Mouse (Mus musculus): Measurements from ENCODE around the gene Phactr1. TPM values are rescaled to one million over a fixed set of nuclear protein-coding genes. Genes with fewer than 3 reads are reported as not detected.
A peak's percentile ranks its signal among the peaks of the same experiment; 100 is the strongest.

Phactr1 gene
- polyA plus RNA-seq, 1 experiment from 2014 or later, result 6.8 TPM

GRCm38 (mm10) chr13:43104496-43104895 is 424.1 kb downstream of the Phactr1 start:
- no peak overlapping the region for H3K4me2 ChIP-seq (replicated peaks; ENCODE audit: low read depth)
- 0 out of 2 replicates have a peak, but pooled peaks have one; percentile 17 for TF ChIP-seq CTCF (IDR thresholded peaks at IDR 0.05; ENCODE audit: low read depth)
- no peak overlapping the region for H3K27ac ChIP-seq (ENCODE audit: low read depth, low read length)
- no peak for ATAC-seq
- WGBS, result 97% methylated on average over 9 of the region's 9 CpGs
- H3K4me3 ChIP-seq (ENCODE audit: low read depth, low read length), result no peak overlapping the region
- H3K36me3 ChIP-seq (ENCODE audit: control insufficient read depth, insufficient read depth), result no peaks in the 10 kb centered on the region
- H3K4me1 ChIP-seq (replicated peaks; ENCODE audit: control insufficient read depth, insufficient read depth, low read length), result no peaks in the 10 kb centered on the region
- H3K27me3 ChIP-seq (replicated peaks; ENCODE audit: control insufficient read depth, insufficient read depth, low read length), result no peaks in the 10 kb centered on the region
- H3K9ac ChIP-seq (ENCODE audit: low read depth, low read length), result no peak overlapping the region
- no peaks in the 10 kb centered on the region for H3K9me3 ChIP-seq (ENCODE audit: control insufficient read depth)

DNA sequence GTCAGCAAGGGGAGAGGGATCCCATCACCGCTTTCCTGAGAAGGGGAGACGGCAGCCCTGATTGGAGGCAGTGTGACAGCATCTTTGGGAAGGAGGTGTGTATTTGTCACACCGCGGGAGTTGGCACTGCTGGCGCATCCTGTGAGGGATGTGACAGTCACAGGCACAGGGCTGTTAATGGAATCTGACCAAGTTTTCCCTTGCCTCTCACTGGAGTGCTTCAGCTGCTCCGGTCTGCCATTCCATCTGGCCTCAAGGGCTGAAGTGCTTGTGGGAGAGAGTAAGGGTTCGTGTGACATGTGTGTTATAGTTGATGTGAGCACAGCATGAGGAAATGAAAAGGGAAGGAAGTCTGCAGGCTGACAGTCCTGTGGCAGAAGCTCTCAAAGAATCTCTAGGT is 431.9 kb downstream of the Phactr1 start:
- WGBS, result 67% methylated on average over 7 of the region's 7 CpGs
- no peaks in the 10 kb centered on the region for H3K27me3 ChIP-seq (replicated peaks; ENCODE audit: control insufficient read depth, insufficient read depth, low read length)
- no peaks in the 10 kb centered on the region for H3K4me1 ChIP-seq (replicated peaks; ENCODE audit: control insufficient read depth, insufficient read depth, low read length)
- no peaks in the 10 kb centered on the region for H3K36me3 ChIP-seq (ENCODE audit: control insufficient read depth, insufficient read depth)
- no peak overlapping the region for H3K9ac ChIP-seq (ENCODE audit: low read depth, low read length)
- no peak for TF ChIP-seq CTCF (IDR thresholded peaks at IDR 0.05; ENCODE audit: low read depth)
- no peak overlapping the region for H3K4me3 ChIP-seq (ENCODE audit: low read depth, low read length)
- ATAC-seq, result no peak
- H3K9me3 ChIP-seq (ENCODE audit: control insufficient read depth), result no peaks in the 10 kb centered on the region
- no peak overlapping the region for H3K27ac ChIP-seq (ENCODE audit: low read depth, low read length)
- no peak overlapping the region for H3K4me2 ChIP-seq (replicated peaks; ENCODE audit: low read depth)

GRCm38 (mm10) chr13:43112707-43113106 is 432.3 kb downstream of the Phactr1 start:
- no peak for ATAC-seq
- no peak overlapping the region for H3K27ac ChIP-seq (ENCODE audit: low read depth, low read length)
- no peak overlapping the region for H3K4me3 ChIP-seq (ENCODE audit: low read depth, low read length)
- H3K4me2 ChIP-seq (replicated peaks; ENCODE audit: low read depth), result no peak overlapping the region
- H3K4me1 ChIP-seq (replicated peaks; ENCODE audit: control insufficient read depth, insufficient read depth, low read length), result no peaks in the 10 kb centered on the region
- 89% methylated on average over 3 of the region's 3 CpGs for WGBS
- H3K27me3 ChIP-seq (replicated peaks; ENCODE audit: control insufficient read depth, insufficient read depth, low read length), result no peaks in the 10 kb centered on the region
- no peaks in the 10 kb centered on the region for H3K36me3 ChIP-seq (ENCODE audit: control insufficient read depth, insufficient read depth)
- no peak overlapping the region for H3K9ac ChIP-seq (ENCODE audit: low read depth, low read length)
- H3K9me3 ChIP-seq (ENCODE audit: control insufficient read depth), result no peaks in the 10 kb centered on the region
- TF ChIP-seq CTCF (IDR thresholded peaks at IDR 0.05; ENCODE audit: low read depth), result no peak

DNA sequence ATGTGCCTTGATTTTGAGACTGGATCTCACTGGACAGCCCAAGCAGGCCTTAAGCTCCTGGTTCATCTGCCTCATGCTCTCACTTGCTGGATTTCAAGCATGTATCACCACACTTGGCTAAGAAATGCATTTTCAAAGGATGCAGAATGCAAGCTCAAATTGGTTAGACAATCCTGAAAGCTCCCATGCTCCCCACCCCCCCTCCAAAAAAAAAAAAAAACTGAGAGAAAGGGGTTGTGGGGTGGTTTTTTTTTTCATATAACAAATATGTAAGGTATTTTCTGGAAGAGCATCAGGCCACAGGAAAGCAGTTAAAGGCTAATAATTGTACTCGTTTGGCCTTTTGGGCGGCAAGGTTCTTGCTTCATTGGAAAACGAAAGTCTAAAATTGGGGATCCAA is 432.7 kb downstream of the Phactr1 start:
- no peak for TF ChIP-seq CTCF (IDR thresholded peaks at IDR 0.05; ENCODE audit: low read depth)
- no peak for ATAC-seq
- Histone ChIP-seq H3K9ac (ENCODE audit: low read depth, low read length) (no peak overlapping the region), H3K4me2 (replicated peaks; ENCODE audit: low read depth) (no peak overlapping the region), H3K4me1 (replicated peaks; ENCODE audit: control insufficient read depth, insufficient read depth, low read length) (no peaks in the 10 kb centered on the region), H3K9me3 (ENCODE audit: control insufficient read depth) (no peaks in the 10 kb centered on the region), H3K4me3 (ENCODE audit: low read depth, low read length) (no peak overlapping the region), H3K27ac (ENCODE audit: low read depth, low read length) (no peak overlapping the region), H3K27me3 (replicated peaks; ENCODE audit: control insufficient read depth, insufficient read depth, low read length) (no peaks in the 10 kb centered on the region), H3K36me3 (ENCODE audit: control insufficient read depth, insufficient read depth) (no peaks in the 10 kb centered on the region)
- 95% methylated on average over 3 of the region's 3 CpGs for WGBS

DNA sequence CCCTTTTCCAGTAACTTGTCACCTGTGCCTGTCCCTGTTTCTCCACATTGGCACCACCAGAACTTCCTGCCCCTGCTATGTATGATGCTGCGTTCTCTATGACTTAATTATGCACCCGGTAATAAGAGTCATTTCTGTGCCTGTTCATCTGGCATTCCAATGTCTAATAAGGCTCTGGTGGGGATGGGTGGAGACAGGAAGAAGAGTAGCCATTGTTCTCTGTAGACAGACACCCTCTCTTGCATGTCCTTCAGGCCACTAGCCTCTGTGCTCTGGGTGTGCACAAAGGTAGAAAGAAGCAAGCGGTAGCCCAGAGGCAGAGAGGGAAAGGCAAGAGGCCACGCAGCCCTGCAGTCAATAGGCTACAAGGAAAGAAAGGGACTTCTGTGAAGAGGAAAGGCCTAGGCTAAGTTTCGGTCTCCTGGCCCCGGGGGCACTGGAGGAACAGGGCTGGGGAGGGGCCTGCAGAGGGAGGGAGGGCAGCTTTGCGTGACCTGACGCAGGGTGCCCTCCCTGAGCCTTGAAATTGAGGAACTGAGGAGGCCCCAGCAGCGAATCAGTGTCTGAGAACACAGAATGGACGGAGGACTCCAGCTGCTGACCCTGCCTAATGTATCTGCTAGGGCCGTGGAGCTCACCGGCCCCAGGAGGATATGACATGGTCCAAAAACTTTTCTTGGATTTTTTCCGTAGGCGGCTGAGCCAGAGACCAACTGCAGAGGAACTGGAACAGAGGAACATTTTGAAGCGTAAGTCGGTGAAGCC is 442.1 kb downstream of the Phactr1 start:
- Histone ChIP-seq H3K4me1 (replicated peaks; ENCODE audit: control insufficient read depth, insufficient read depth, low read length) (no peaks in the 10 kb centered on the region), H3K4me2 (replicated peaks; ENCODE audit: low read depth) (no peak overlapping the region), H3K9ac (ENCODE audit: low read depth, low read length) (no peak overlapping the region), H3K27me3 (replicated peaks; ENCODE audit: control insufficient read depth, insufficient read depth, low read length) (no peaks in the 10 kb centered on the region), H3K9me3 (ENCODE audit: control insufficient read depth) (no peaks in the 10 kb centered on the region), H3K36me3 (ENCODE audit: control insufficient read depth, insufficient read depth) (no peaks in the 10 kb centered on the region), H3K4me3 (ENCODE audit: low read depth, low read length) (no peak overlapping the region), H3K27ac (ENCODE audit: low read depth, low read length) (no peak overlapping the region)
- TF ChIP-seq CTCF (IDR thresholded peaks at IDR 0.05; ENCODE audit: low read depth), result no peak
- 73% methylated on average over 16 of the region's 16 CpGs for WGBS
- ATAC-seq, result no peak

DNA sequence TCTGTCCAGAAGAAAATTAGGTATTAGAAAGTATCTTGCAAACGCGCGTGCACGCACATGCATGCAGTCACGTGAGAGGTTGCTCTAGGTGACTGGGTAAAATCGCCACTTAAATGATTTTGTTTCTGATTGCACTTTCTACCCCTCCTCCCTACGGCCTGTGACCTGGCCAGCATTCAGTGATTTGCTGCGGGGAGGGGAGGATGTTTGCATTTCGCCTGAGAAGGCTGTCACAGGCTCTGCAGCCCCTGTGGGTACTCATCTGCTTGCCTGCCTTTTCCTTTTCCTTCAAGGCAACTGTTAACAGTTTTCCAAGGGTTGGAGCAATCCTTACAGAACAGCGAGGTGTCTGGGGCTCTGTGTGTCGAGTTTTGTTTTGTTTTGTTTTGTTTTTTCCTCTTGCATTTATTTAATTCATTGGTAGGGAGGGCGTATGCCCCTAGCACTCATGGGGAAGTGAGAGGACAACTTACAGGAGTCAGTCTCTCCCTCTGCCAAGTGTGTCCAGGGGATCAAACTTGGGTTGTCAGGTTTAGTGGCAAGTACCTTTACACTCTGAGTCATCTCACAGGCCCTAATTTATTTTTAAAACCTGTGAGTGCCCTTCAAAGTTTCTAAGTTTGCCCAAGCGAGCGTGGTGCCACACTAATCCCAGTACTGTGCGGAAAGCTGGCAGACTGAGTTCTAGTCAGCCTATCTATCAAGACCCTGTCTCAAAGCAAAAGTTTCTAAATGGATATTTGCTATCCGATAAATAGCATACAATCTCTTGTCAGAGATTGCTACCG is 443.7 kb downstream of the Phactr1 start:
- H3K4me1 ChIP-seq (replicated peaks; ENCODE audit: control insufficient read depth, insufficient read depth, low read length), result no peaks in the 10 kb centered on the region
- no peak overlapping the region for H3K4me3 ChIP-seq (ENCODE audit: low read depth, low read length)
- ATAC-seq, result no peak
- TF ChIP-seq CTCF (IDR thresholded peaks at IDR 0.05; ENCODE audit: low read depth), result no peak
- H3K9ac ChIP-seq (ENCODE audit: low read depth, low read length), result no peak overlapping the region
- H3K27ac ChIP-seq (ENCODE audit: low read depth, low read length), result no peak overlapping the region
- peak overlapping the region; percentile 24; the same call in 1 of the 2 replicates for H3K4me2 ChIP-seq (replicated peaks; ENCODE audit: low read depth)
- no peaks in the 10 kb centered on the region for H3K36me3 ChIP-seq (ENCODE audit: control insufficient read depth, insufficient read depth)
- H3K27me3 ChIP-seq (replicated peaks; ENCODE audit: control insufficient read depth, insufficient read depth, low read length), result no peaks in the 10 kb centered on the region
- H3K9me3 ChIP-seq (ENCODE audit: control insufficient read depth), result no peaks in the 10 kb centered on the region
- WGBS, result 47% methylated on average over 17 of the region's 17 CpGs

All from intestine, postnatal 0 days (tissue).